Mouse (Mus musculus): ENCODE data around the gene Ppl. TPM values are rescaled to one million over a fixed set of nuclear protein-coding genes. Genes with fewer than 3 reads are reported as not detected.

Ppl gene
- total RNA-seq (2023): 0.16 and 0.29 TPM in 2 replicates

DNA sequence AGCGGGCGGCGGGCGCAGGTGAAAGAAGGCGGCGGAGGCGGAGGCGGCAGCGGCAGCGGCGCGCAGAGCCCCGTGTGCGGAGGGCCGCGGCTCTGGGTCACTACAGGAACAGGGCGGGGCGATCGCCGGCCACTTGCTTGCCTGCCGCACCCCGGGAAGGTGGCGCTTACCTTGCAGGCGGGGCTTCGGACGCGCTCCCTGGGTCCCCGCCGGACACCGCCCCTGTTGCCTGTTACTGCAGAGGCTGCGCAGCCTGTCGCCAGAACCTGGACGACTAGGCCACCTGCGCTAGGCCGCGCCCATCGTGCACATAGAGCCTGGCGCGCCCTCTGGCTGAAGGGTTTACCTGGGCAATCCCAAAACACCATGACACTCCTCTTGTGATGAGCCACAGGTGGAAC is at the start of gene Ppl:
Gene Ppl, minus strand, starts transcription at position 21 of the 401 bp plus-strand sequence.

DNA sequence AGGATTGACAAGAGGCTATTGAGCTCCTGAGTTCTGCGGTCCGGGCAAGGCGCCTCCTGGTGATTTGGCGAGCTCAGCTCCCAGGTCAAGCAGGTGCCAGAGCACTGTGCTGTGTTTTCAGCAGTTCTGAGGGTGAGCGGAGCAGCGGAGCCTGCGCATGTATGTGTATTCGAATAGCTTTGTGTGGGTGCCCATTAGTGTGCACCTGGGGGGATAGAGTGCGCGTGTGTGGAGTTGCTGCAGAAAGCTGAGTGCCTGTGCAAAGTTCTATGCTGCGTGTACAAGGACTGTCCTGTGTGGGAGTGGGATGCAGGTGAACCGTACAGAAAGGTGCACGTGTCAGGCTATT is 14.8 kb upstream of the Ppl start, which contains the start of gene Sec14l5:
Gene Sec14l5, plus strand, starts transcription at position 73 of the 349 bp plus-strand sequence.

GRCm38 (mm10) chr16:5049774-5050234 is 82.4 kb downstream of the Ppl start, which contains the start of the genes Glyr1 and Ubn1:
Glyr1 (minus strand) TSS chr16:5049863.
Ubn1 (plus strand) TSS chr16:5050057.

Other genes starting within 250 kb of the Ppl start
- gene Mgrn1, start 246.2 kb downstream of the Ppl start, total RNA-seq (2023): 55.0 and 72.6 TPM in 2 replicates
- gene Nudt16l1, start 193.7 kb downstream of the Ppl start, total RNA-seq (2023): 24.3 and 26.9 TPM in 2 replicates
- gene Anks3, start 168.2 kb downstream of the Ppl start, total RNA-seq (2023): 50.7 and 64.6 TPM in 2 replicates
- gene Sept12, start 134.6 kb downstream of the Ppl start, total RNA-seq (2023): not detected in 2 replicates
- not detected in 2 replicates for gene Smim22, start 125.1 kb downstream of the Ppl start, total RNA-seq (2023)
- gene Rogdi, start 118.9 kb downstream of the Ppl start, total RNA-seq (2023): 251 and 261 TPM in 2 replicates
- gene Glyr1, start 82.6 kb downstream of the Ppl start, total RNA-seq (2023): 168 and 226 TPM in 2 replicates
- gene Ubn1, start 82.4 kb downstream of the Ppl start, total RNA-seq (2023): 98.3 and 148 TPM in 2 replicates
- gene Sec14l5, start 14.7 kb upstream of the Ppl start, total RNA-seq (2023): not detected in 2 replicates
- gene Nagpa, start 71.6 kb upstream of the Ppl start, total RNA-seq (2023): 24.5 and 29.6 TPM in 2 replicates
- gene AU021092, start 89.9 kb upstream of the Ppl start, total RNA-seq (2023): not detected in 2 replicates
- 11.8 and 15.2 TPM in 2 replicates for gene Alg1, start 101.2 kb upstream of the Ppl start, total RNA-seq (2023)
- gene Eef2kmt, start 123.6 kb upstream of the Ppl start, total RNA-seq (2023): 2.9 and 3.3 TPM in 2 replicates